Mouse (Mus musculus) stomach, embryonic 14.5 days (tissue): ENCODE data around the gene Wnt16. TPM values are rescaled to one million over a fixed set of nuclear protein-coding genes. Genes with fewer than 3 reads are reported as not detected.
A peak's percentile ranks its signal among the peaks of the same experiment; 100 is the strongest.

Source experiments
- ATAC-seq: fragments of 200-750 bp; cut with Nextera tagmentation; 2 replicates; pipeline ENCODE4 v1.8.0; 2017; ENCODE audit warnings: low read depth, moderate TSS enrichment; ENCODE audit not compliant: insufficient number of reproducible peaks, insufficient read depth, low FRiP score
- H3K27ac ChIP-seq: fragments of 300-500 bp; sonication (generic); 2 replicates; pipeline ENCODE4 v1.5.1; 2014; ENCODE audit warnings: mild to moderate bottlenecking, low read length, moderate library complexity, mixed read lengths
- H3K27me3 ChIP-seq: fragments of 300-500 bp; sonication (generic); 2 replicates; pipeline ENCODE4 v1.6.1; 2014; ENCODE audit warnings: low read length, control low read depth, mixed read lengths; ENCODE audit not compliant: control insufficient read depth, insufficient read depth
- H3K36me3 ChIP-seq: fragments of 300-500 bp; sonication (generic); 2 replicates; pipeline ENCODE4 v1.6.1; 2014; ENCODE audit warnings: mild to moderate bottlenecking, control low read depth, low read length, moderate library complexity, mixed read lengths; ENCODE audit not compliant: control insufficient read depth, insufficient read depth
- H3K4me1 ChIP-seq: fragments of 300-500 bp; sonication (generic); 2 replicates; pipeline ENCODE4 v1.6.1; 2014; ENCODE audit warnings: low read length, control low read depth, mixed read lengths; ENCODE audit not compliant: control insufficient read depth, insufficient read depth
- H3K4me2 ChIP-seq: fragments of 300-500 bp; sonication (generic); replicated peaks from 2 replicates; pipeline ENCODE4 v1.6.1; 2014; ENCODE audit warnings: low read depth, low read length, control low read depth
- H3K4me3 ChIP-seq: fragments of 300-500 bp; sonication (generic); 2 replicates; pipeline ENCODE4 v1.5.1; 2014; ENCODE audit warnings: low read depth, low read length, control low read depth
- H3K9ac ChIP-seq: fragments of 300-500 bp; sonication (generic); replicated peaks from 2 replicates; pipeline ENCODE4 v1.6.1; 2014; ENCODE audit warnings: low read depth, mild to moderate bottlenecking, control low read depth, low read length, moderate library complexity, mixed read lengths
- H3K9me3 ChIP-seq: fragments of 300-500 bp; sonication (generic); 2 replicates; pipeline ENCODE4 v1.6.1; 2016; ENCODE audit warnings: low read depth, low read length, control low read depth; ENCODE audit not compliant: control insufficient read depth
- WGBS: fragments of 180-500 bp; shearing (Covaris S2); extraction: QIAGEN DNeasy Blood & Tissue Kit; methylation state at CpG from one replicate; pipeline ENCODE4 v1.1.7; 2014; 5-methylcytosine and 5-hydroxymethylcytosine counted together
- polyA plus RNA-seq: library from polyadenylated mRNA; unstranded; fragments of >200 nt; fragmentation: Nextera tagmentation; extraction: Ambion mirVana; gene quantifications from 2 replicates; pipeline ENCODE4 v1.2.1, GENCODE M21; 2014

The Wnt16 gene
- polyA plus RNA-seq, 1 experiment from 2014 or later: 3.1 TPM

DNA sequence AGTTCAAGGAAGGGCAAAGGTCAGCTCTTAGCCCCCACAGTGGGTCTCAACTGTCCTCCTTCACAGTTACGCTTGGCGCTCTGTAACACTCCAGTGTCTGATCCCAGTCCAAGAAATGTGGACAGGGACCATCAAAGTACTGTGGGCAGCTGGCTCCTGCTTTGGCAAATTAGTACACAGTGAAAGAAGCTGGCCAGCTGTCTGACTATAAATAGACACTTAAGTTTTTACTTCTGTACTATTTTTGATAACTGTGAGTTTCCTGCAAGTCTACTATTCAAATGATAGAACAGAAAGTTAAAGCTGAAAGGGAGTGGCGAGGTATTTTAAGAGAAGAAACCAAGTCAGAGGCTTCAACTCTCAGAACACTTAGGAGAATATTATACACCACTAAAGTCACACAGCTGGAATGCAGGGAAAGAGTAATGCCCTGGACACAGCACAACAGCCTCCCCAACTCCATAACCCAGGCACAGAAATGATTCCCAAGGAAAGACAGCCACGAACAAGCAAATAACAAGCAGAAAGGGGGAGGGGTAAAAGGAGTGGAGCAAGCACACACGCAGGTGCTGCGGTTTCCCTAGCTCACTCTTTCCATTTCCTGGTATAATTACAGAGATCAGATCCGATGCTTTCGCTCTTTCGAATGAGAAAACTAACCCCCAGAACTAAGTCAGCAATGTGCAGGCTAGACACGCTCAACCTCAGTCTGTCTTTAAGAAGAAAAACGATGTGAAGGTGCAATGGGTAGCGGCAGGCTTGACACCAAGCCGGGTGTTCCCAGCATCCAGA lies 42.3 kb downstream of the Wnt16 start:
- Histone ChIP-seq H3K27ac (no peak overlapping the region), H3K36me3 (peaks cover 2% of the 10 kb centered on the region; the same call in 1 of the 2 replicates), H3K27me3 (no peaks in the 10 kb centered on the region), H3K4me3 (no peak overlapping the region), H3K4me2 (no peak overlapping the region), H3K9me3 (no peaks in the 10 kb centered on the region), H3K9ac (no peak overlapping the region), H3K4me1 (no peaks in the 10 kb centered on the region)
- ATAC-seq: no peak
- 83% methylated on average over 13 of the region's 13 CpGs for WGBS

DNA sequence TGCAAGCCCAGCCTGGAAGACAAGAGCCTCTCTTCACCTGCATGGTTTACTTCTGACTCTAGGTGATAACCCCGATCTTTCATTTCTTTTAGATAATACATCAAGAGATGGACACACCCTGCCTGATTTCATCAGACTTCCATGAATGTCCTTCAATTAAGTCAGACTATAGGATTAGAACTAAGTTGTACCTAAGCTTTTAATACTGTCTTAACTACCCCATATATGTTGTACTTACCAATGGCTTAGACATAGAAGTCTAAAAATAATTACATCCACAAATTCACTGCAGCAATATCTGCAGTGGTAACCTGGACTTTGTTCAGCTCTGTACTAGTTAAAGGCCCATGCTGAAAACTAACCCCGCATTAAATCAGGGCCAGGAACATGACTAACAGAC lies 44.5 kb downstream of the Wnt16 start:
- Histone ChIP-seq H3K4me2 (no peak overlapping the region), H3K4me3 (no peak overlapping the region), H3K36me3 (peaks cover 2% of the 10 kb centered on the region; the same call in 1 of the 2 replicates), H3K27ac (no peak overlapping the region), H3K4me1 (no peaks in the 10 kb centered on the region), H3K9me3 (no peaks in the 10 kb centered on the region), H3K27me3 (no peaks in the 10 kb centered on the region), H3K9ac (no peak overlapping the region)
- WGBS: 81% methylated on average over 2 of the region's 2 CpGs
- ATAC-seq: no peak

DNA sequence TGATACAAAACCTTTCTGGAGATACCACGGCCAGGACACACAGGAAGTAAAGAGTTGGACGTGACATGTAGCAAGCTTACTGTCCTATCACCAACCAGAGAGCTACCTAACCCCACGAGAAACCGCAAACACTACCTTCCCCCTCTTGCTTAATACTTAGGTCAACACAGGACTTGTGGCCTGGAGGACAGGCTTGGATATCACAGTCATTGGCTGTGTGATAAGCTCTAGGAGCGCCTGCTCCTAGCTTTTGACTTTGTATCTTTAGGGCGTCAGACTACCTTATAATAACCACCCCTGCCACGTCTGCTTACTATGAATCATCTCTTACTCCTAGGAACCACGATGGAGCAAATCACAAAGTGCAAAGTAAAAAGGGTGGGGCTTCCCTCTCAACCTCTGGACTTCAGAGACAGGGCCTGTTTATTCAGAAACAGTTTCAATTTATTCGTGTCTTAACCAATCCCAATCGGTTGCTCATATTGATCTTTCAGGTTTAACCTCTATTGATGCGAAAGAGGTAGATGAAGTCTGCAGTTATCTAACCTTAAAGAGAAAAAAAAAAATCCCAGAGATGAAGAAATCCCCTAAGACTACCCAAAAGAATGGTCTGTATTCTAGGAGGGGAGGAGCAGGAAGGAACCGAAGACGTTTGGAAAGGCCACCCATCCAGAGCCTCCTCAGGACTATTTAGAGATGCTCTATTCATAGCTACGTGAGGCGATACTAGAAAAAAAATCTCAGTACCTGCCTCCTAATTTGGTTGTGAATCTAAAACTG lies 51.9 kb downstream of the Wnt16 start:
- peak; percentile 53; the same call in 1 of the 2 replicates for ATAC-seq
- WGBS: 83% methylated on average over 15 of the region's 15 CpGs
- Histone ChIP-seq H3K9me3 (no peaks in the 10 kb centered on the region), H3K27ac (no peak overlapping the region), H3K36me3 (peaks cover 3% of the 10 kb centered on the region; the same call in 1 of the 2 replicates), H3K4me1 (peaks cover 2% of the 10 kb centered on the region; the same call in 1 of the 2 replicates), H3K4me3 (no peak overlapping the region), H3K27me3 (no peaks in the 10 kb centered on the region), H3K4me2 (no peak overlapping the region), H3K9ac (no peak overlapping the region)

DNA sequence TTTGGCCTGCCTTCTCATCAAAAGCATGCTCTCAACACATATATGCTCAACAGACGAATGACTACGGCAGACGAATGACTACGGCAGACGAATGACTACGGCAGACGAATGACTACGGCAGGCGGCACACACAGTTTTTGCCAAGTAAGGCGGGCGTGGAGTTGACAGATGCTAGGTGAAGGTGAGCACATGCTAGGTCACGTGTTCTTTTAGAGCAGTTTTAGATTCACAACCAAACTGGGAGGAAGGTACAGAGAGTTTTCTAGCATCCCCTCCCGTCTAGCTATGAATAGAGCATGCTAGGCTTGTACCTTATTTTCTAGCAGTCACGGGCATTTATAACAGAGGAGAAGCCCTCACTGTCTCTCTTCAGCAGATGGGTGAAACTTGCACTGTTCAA lies 52.8 kb downstream of the Wnt16 start:
- Histone ChIP-seq H3K4me3 (no peak overlapping the region), H3K9me3 (no peaks in the 10 kb centered on the region), H3K4me2 (no peak overlapping the region), H3K27me3 (no peaks in the 10 kb centered on the region), H3K4me1 (peaks cover 2% of the 10 kb centered on the region; the same call in 1 of the 2 replicates), H3K27ac (no peak overlapping the region), H3K9ac (no peak overlapping the region), H3K36me3 (peaks cover 3% of the 10 kb centered on the region; the same call in 1 of the 2 replicates)
- 90% methylated on average over 14 of the region's 14 CpGs for WGBS
- no peak for ATAC-seq

DNA sequence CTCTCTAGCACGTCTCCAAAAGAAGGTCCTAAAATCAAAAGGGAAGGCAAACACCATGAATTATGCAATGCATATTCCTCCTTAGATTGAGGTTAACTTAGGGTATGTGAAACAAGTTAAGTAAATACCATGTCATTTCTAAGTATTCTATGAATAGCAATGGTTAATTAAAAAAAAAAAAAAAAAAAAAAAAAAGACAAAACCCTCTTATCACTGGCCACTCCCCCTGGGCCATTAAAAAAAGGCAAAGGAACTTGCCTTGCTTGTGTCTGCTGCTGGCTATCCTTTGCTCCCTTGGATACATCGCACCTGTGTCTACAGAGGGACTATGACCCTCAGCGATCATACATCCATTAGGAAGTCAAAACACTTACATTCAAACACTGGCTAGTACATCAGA lies 55.3 kb downstream of the Wnt16 start:
- Histone ChIP-seq H3K9me3 (no peaks in the 10 kb centered on the region), H3K27ac (no peak overlapping the region), H3K4me2 (no peak overlapping the region), H3K9ac (no peak overlapping the region), H3K4me1 (peaks cover 15% of the 10 kb centered on the region; the same call in 1 of the 2 replicates), H3K4me3 (no peak overlapping the region), H3K27me3 (no peaks in the 10 kb centered on the region), H3K36me3 (peaks cover 3% of the 10 kb centered on the region; the same call in 1 of the 2 replicates)
- 35% methylated on average over 3 of the region's 3 CpGs for WGBS
- ATAC-seq: no peak

DNA sequence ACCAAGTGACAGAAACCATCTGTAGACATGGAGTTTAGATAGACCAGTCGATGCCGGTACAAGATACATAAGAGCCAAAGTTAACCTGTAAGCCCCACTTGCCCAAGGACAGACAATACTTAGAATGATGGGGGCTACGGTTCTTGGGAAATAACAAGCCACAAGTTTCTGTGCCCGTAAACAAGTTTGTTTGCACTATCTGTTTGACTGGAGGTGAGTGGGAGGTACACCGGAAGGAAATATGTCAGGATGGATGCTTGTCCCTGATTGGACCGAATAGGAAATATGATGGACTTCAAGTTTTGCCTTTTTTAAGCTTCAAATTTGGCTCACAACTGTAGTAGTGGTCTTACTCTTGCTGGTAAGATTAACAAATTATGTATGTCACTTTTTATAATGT lies 55.7 kb downstream of the Wnt16 start:
- H3K4me2 ChIP-seq: no peak overlapping the region
- no peaks in the 10 kb centered on the region for H3K9me3 ChIP-seq
- peaks cover 3% of the 10 kb centered on the region; the same call in 1 of the 2 replicates for H3K36me3 ChIP-seq
- no peak overlapping the region for H3K9ac ChIP-seq
- 55% methylated on average over 6 of the region's 6 CpGs for WGBS
- H3K4me3 ChIP-seq: no peak overlapping the region
- no peak for ATAC-seq
- no peaks in the 10 kb centered on the region for H3K27me3 ChIP-seq
- no peak overlapping the region for H3K27ac ChIP-seq
- peaks cover 15% of the 10 kb centered on the region; the same call in 1 of the 2 replicates for H3K4me1 ChIP-seq

DNA sequence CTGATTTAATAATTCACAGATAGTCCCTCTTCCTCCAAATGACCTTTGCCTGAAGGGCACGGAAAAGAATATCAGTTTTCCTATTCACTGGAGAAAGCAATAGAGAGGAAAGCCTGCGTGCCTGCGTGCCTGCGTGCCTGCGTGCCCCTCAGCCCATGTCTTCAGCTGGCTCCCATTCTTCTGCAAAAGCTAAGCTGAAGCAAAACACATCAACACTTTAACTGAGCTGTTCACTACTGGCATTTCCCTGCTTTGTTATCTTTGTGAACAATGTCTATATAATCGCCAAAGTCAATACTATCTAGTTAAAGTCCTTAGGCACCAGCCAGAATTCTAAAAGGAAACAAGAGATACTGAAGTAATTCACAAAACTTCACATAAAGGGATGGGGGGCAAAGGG lies 56.4 kb downstream of the Wnt16 start:
- Histone ChIP-seq H3K27ac (no peak overlapping the region), H3K36me3 (peaks cover 3% of the 10 kb centered on the region; the same call in 1 of the 2 replicates), H3K4me2 (no peak overlapping the region), H3K9me3 (no peaks in the 10 kb centered on the region), H3K4me1 (peaks cover 15% of the 10 kb centered on the region; the same call in 1 of the 2 replicates), H3K4me3 (no peak overlapping the region), H3K27me3 (no peaks in the 10 kb centered on the region), H3K9ac (no peak overlapping the region)
- ATAC-seq: no peak
- 45% methylated on average over 6 of the region's 6 CpGs for WGBS

DNA sequence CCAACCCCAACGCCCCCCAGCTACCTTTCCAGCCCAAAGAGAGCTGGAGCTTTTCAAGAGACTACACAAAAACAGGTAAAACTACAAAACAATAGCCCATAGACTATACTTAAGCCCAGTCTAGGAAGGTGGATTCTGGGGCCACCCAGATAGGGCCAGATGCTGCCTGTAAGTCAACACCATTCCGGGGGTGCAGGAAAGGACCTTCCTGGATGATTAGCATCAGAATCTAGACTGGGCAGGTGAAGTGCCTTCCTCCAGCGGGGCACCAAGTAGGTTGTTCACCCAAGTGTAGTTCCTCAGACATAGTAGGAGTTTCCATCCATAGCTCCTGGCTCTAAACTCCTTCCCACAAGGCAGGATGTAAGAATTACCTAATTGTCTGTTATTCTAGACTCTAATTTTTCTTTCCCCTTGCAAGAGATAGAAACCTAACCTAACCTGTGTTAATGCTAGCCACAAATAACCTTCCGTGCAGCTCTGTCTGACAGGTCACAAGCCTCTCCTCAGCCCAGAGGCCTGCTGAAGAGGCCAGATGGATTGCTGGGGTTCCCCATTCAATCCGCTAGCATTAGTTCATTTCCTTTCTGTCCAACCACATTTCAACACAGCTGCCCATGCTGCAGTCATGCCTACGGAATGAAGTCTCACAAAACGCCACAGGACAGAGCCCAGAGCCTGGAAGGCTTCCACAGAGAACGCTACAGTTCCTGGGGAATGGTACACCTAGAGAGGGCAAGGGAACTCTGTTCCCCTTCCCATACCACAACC lies 59.3 kb downstream of the Wnt16 start:
- Histone ChIP-seq H3K4me1 (peaks cover 20% of the 10 kb centered on the region; the same call in 1 of the 2 replicates), H3K27me3 (no peaks in the 10 kb centered on the region), H3K27ac (no peak overlapping the region), H3K4me2 (no peak overlapping the region), H3K9me3 (no peaks in the 10 kb centered on the region), H3K36me3 (no peaks in the 10 kb centered on the region), H3K4me3 (no peak overlapping the region), H3K9ac (no peak overlapping the region)
- WGBS: 69% methylated on average over 8 of the region's 8 CpGs
- no peak for ATAC-seq
